Mouse (Mus musculus): Measurements from ENCODE around the gene Supt3. TPM values are rescaled to one million over a fixed set of nuclear protein-coding genes. Genes with fewer than 3 reads are reported as not detected.

Gene Supt3
- total RNA-seq, 1 experiment from 2014 or later: 19.0 TPM

GRCm38 (mm10) chr17:45067441-45067840, 290.5 kb downstream of the Supt3 start:
- ATAC-seq (replicated peaks in 1 of 2; ENCODE audit: insufficient read depth in 1 of 2, low FRiP score in 2 of 2, low TSS enrichment in 1 of 2, low read depth in 1 of 2, poor library complexity in 2 of 2, severe bottlenecking in 2 of 2): no peak

DNA sequence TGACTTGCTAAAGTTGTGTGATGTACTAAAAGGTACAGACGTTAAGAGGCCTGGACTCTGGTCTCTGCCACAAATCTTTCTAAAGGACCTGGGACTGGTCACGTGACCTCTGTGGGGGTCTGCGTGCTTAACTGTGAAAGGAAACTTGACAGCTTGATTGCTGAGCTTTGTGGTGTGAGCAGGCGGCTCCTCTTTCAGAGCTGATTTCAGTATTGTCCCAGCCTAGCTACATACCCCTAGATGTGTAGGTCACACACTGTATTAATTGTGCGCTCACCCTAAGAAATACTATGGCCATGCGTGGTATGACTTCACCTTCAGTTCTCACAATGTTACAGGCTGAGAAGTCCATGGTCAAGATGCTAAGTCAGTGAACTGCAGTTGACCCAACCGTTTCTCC, 291.4 kb downstream of the Supt3 start:
- no peak for ATAC-seq (replicated peaks in 1 of 2; ENCODE audit: insufficient read depth in 1 of 2, low FRiP score in 2 of 2, low TSS enrichment in 1 of 2, low read depth in 1 of 2, poor library complexity in 2 of 2, severe bottlenecking in 2 of 2)

GRCm38 (mm10) chr17:45072495-45073347, 295.8 kb downstream of the Supt3 start:
- no peak for ATAC-seq (replicated peaks in 1 of 2; ENCODE audit: insufficient read depth in 1 of 2, low FRiP score in 2 of 2, low TSS enrichment in 1 of 2, low read depth in 1 of 2, poor library complexity in 2 of 2, severe bottlenecking in 2 of 2)

DNA sequence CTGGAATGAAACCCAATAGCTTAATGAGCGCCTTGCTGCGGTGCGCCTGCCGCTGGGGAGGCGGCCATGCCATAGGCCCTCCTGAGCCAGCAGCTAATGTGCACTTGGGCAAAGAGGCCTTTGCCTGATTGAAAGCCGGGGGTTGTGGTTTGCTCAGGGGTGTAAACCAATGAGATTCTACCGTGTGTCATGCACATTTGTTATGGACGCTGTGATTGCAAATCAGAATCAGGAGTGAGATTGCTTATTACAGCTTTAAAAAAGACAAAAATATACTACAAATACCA, 296.3 kb downstream of the Supt3 start:
- no peak for ATAC-seq (replicated peaks in 1 of 2; ENCODE audit: insufficient read depth in 1 of 2, low FRiP score in 2 of 2, low TSS enrichment in 1 of 2, low read depth in 1 of 2, poor library complexity in 2 of 2, severe bottlenecking in 2 of 2)

- no peak for ATAC-seq (replicated peaks in 1 of 2; ENCODE audit: insufficient read depth in 1 of 2, low FRiP score in 2 of 2, low TSS enrichment in 1 of 2, low read depth in 1 of 2, poor library complexity in 2 of 2, severe bottlenecking in 2 of 2)
These were observed 296.8 kb downstream of the Supt3 start for GRCm38 (mm10) chr17:45073779-45074178.

GRCm38 (mm10) chr17:45076951-45077350, 300.0 kb downstream of the Supt3 start:
- no peak for ATAC-seq (replicated peaks in 1 of 2; ENCODE audit: insufficient read depth in 1 of 2, low FRiP score in 2 of 2, low TSS enrichment in 1 of 2, low read depth in 1 of 2, poor library complexity in 2 of 2, severe bottlenecking in 2 of 2)

DNA sequence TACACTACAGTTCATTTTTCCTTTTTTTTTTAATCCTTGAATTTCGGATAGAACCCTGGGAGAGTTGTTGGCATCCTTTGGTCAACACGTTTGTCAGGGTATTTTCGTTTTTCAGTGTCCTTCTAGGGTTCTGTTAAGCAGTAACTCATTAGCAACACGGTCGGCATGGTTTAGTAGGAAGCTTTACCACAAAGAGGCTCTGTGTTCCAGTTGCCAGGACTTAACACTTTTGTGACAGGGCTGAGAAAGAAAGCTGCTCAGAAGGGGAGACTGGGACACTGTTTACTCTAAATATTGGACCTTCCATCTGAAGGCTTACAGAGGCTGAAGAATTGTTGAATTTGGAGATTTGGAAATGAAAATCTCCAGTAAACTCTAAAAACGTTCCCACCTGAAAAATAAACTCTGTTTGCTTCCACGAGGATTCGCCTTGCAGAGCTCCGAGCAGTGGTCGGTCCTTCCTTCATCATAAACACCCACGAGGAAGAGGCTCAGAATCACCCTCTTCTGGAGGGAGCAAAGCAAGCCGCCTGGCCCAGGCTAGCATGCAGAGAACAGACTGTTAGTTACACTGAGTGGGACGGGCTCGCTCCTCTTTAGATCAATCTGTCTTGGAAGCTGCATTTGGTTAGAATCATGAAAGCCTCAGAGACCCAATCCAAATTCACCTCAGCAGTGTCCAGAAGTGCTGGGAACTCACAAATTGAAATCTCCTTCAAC, 301.1 kb downstream of the Supt3 start:
- no peak for ATAC-seq (replicated peaks in 1 of 2; ENCODE audit: insufficient read depth in 1 of 2, low FRiP score in 2 of 2, low TSS enrichment in 1 of 2, low read depth in 1 of 2, poor library complexity in 2 of 2, severe bottlenecking in 2 of 2)

- ATAC-seq (replicated peaks in 1 of 2; ENCODE audit: insufficient read depth in 1 of 2, low FRiP score in 2 of 2, low TSS enrichment in 1 of 2, low read depth in 1 of 2, poor library complexity in 2 of 2, severe bottlenecking in 2 of 2): no peak
These were observed 304.6 kb downstream of the Supt3 start for GRCm38 (mm10) chr17:45081521-45081920.

- no peak for ATAC-seq (replicated peaks in 1 of 2; ENCODE audit: insufficient read depth in 1 of 2, low FRiP score in 2 of 2, low TSS enrichment in 1 of 2, low read depth in 1 of 2, poor library complexity in 2 of 2, severe bottlenecking in 2 of 2)
These were observed 305.1 kb downstream of the Supt3 start for GRCm38 (mm10) chr17:45081955-45082475.

DNA sequence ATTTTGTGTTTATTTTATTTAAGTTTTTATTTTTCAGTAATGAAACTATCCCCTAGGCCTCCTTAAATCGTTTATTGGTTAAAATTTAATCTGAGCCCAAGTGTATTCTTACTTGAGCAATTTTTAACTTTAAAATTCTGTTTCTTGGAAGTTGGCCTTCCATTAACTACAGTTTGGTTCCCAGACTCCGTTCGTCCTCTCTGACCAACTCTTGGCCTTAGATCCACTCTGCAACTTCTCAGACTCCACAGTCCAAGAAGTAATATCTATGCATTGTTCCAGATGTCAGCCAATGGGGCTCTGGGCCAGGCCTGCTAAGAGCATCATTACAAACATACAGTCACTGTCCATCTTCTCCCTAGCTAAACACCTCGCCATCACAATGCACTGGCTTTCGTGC, 309.4 kb downstream of the Supt3 start:
- no peak for ATAC-seq (replicated peaks in 1 of 2; ENCODE audit: insufficient read depth in 1 of 2, low FRiP score in 2 of 2, low TSS enrichment in 1 of 2, low read depth in 1 of 2, poor library complexity in 2 of 2, severe bottlenecking in 2 of 2)

GRCm38 (mm10) chr17:45087022-45087421, 310.1 kb downstream of the Supt3 start:
- no peak for ATAC-seq (replicated peaks in 1 of 2; ENCODE audit: insufficient read depth in 1 of 2, low FRiP score in 2 of 2, low TSS enrichment in 1 of 2, low read depth in 1 of 2, poor library complexity in 2 of 2, severe bottlenecking in 2 of 2)

GRCm38 (mm10) chr17:45101064-45101463, 324.1 kb downstream of the Supt3 start:
- ATAC-seq (replicated peaks in 1 of 2; ENCODE audit: insufficient read depth in 1 of 2, low FRiP score in 2 of 2, low TSS enrichment in 1 of 2, low read depth in 1 of 2, poor library complexity in 2 of 2, severe bottlenecking in 2 of 2): no peak

- no peak for ATAC-seq (replicated peaks in 1 of 2; ENCODE audit: insufficient read depth in 1 of 2, low FRiP score in 2 of 2, low TSS enrichment in 1 of 2, low read depth in 1 of 2, poor library complexity in 2 of 2, severe bottlenecking in 2 of 2)
These were observed 338.4 kb downstream of the Supt3 start for GRCm38 (mm10) chr17:45115386-45115785.

GRCm38 (mm10) chr17:45118565-45119471, 341.9 kb downstream of the Supt3 start:
- peak; percentile 50 to 53 for ATAC-seq (replicated peaks in 1 of 2; ENCODE audit: insufficient read depth in 1 of 2, low FRiP score in 2 of 2, low TSS enrichment in 1 of 2, low read depth in 1 of 2, poor library complexity in 2 of 2, severe bottlenecking in 2 of 2)

DNA sequence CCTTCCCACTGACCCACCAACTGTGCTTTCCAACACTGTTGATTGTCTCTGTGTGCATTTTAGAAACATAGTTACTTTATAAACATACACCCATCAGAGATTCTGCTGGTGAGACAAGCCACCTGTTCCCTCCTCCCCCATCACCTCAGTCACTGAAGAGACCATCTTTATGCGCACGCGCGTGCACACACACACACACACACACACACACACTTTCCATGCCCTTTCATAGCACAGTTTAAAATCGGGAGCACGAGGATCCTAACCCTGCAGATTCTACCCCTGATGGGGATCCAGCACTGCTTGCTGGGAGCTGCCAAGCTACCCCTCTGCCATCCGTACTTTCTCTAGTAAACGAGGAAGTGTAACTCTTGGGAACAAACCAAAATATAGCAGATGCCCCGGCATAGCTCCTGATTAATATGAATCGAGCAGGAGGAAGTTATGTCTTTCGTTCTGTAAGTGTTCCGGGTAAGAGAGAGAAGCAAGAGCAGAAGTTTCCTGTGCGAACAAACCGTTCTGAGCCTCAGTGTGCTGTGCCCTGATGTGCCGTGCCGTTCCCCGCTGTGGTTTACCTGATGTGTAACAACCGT, 342.8 kb downstream of the Supt3 start:
- ATAC-seq (replicated peaks in 1 of 2; ENCODE audit: insufficient read depth in 1 of 2, low FRiP score in 2 of 2, low TSS enrichment in 1 of 2, low read depth in 1 of 2, poor library complexity in 2 of 2, severe bottlenecking in 2 of 2): peak; percentile 35 to 49; a peak in 3 of 4 replicates

GRCm38 (mm10) chr17:45123856-45124255, 346.9 kb downstream of the Supt3 start:
- no peak for ATAC-seq (replicated peaks in 1 of 2; ENCODE audit: insufficient read depth in 1 of 2, low FRiP score in 2 of 2, low TSS enrichment in 1 of 2, low read depth in 1 of 2, poor library complexity in 2 of 2, severe bottlenecking in 2 of 2)

GRCm38 (mm10) chr17:45128611-45129010, 351.7 kb downstream of the Supt3 start:
- no peak for ATAC-seq (replicated peaks in 1 of 2; ENCODE audit: insufficient read depth in 1 of 2, low FRiP score in 2 of 2, low TSS enrichment in 1 of 2, low read depth in 1 of 2, poor library complexity in 2 of 2, severe bottlenecking in 2 of 2)

All from hematopoietic stem cell, adult 5-6 weeks (primary cell).